Mouse (Mus musculus) heart, postnatal 0 days (tissue): ENCODE data around the gene Fut8. TPM values are rescaled to one million over a fixed set of nuclear protein-coding genes. Genes with fewer than 3 reads are reported as not detected.

Experiments used
- ATAC-seq: fragments of 200-750 bp; cut with Nextera tagmentation; 2 replicates; pipeline ENCODE4 v1.8.0; 2017; ENCODE audit warnings: low read depth, moderate number of reproducible peaks, moderate library complexity; ENCODE audit not compliant: insufficient read depth
- DNase-seq: peaks from one replicate; pipeline ENCODE4 v3.0.0-alpha.2; 2016; ENCODE audit warnings: low spot score
- H3K27ac ChIP-seq: fragments of 300-500 bp; sonication (generic); 2 replicates; pipeline ENCODE4 v1.5.1; 2014; ENCODE audit warnings: low read depth, mild to moderate bottlenecking
- H3K27me3 ChIP-seq: fragments of 300-500 bp; sonication (generic); 2 replicates; pipeline ENCODE4 v1.6.1; 2014; ENCODE audit warnings: low read length, mixed read lengths; ENCODE audit not compliant: control insufficient read depth, insufficient read depth
- H3K36me3 ChIP-seq: fragments of 300-500 bp; sonication (generic); replicated peaks from 2 replicates; pipeline ENCODE4 v1.6.1; 2014; ENCODE audit warnings: low read length, mixed read lengths; ENCODE audit not compliant: control insufficient read depth, insufficient read depth
- H3K4me1 ChIP-seq: fragments of 300-500 bp; sonication (generic); 2 replicates; pipeline ENCODE4 v1.6.1; 2014; ENCODE audit warnings: antibody characterized with exemption; ENCODE audit not compliant: control insufficient read depth, insufficient read depth
- H3K4me2 ChIP-seq: fragments of 300-500 bp; sonication (generic); 2 replicates; pipeline ENCODE4 v1.6.1; 2014; ENCODE audit warnings: low read depth, mild to moderate bottlenecking, low read length, moderate library complexity
- H3K4me3 ChIP-seq: fragments of 300-500 bp; sonication (generic); 2 replicates; pipeline ENCODE4 v1.5.1; 2014; ENCODE audit warnings: low read depth, low read length
- H3K9ac ChIP-seq: fragments of 300-500 bp; sonication (generic); replicated peaks from 2 replicates; pipeline ENCODE4 v1.6.1; 2014; ENCODE audit warnings: low read depth, low read length, mixed read lengths
- H3K9me3 ChIP-seq: fragments of 300-500 bp; sonication (generic); replicated peaks from 2 replicates; pipeline ENCODE4 v1.6.1; 2016; ENCODE audit warnings: low read length; ENCODE audit not compliant: control insufficient read depth
- CTCF ChIP-seq: IDR thresholded peaks from 2 replicates; pipeline ENCODE4 v1.5.1; 2016; ENCODE audit warnings: antibody characterized with exemption, control low read depth, low read depth
- EP300 ChIP-seq: IDR thresholded peaks from 2 replicates; pipeline ENCODE4 v1.6.1; 2016; ENCODE audit warnings: antibody characterized with exemption, low read depth
- WGBS: fragments of 180-500 bp; shearing (Covaris S2); extraction: QIAGEN DNeasy Blood & Tissue Kit; methylation state at CpG from one replicate; pipeline ENCODE4 v1.1.7; 2014; 5-methylcytosine and 5-hydroxymethylcytosine counted together
- polyA plus RNA-seq: library from polyadenylated mRNA; unstranded; fragments of >200 nt; fragmentation: Nextera tagmentation; extraction: Ambion mirVana; gene quantifications from 2 replicates; pipeline ENCODE4 v1.2.1, GENCODE M21; 2015
- total RNA-seq: library from RNA; depleted of rRNA; stranded (reverse); fragments of >200 nt; gene quantifications from 2 replicates; pipeline ENCODE4 v1.2.3, GENCODE M21; 2014; ENCODE audit warnings: low replicate concordance

Fut8 gene
- total and polyA plus RNA-seq, 2 experiments from 2014 or later: 11.1 to 20.2 TPM

- Histone ChIP-seq H3K9ac (no peak overlapping the region), H3K4me2 (no peak overlapping the region), H3K36me3 (no peaks in the 10 kb centered on the region), H3K27me3 (no peaks in the 10 kb centered on the region), H3K9me3 (no peaks in the 10 kb centered on the region), H3K4me3 (no peak overlapping the region), H3K27ac (peak overlapping the region; percentile 7; the same call in 1 of the 2 replicates), H3K4me1 (0 out of 2 replicates have a peak, but pooled peaks cover 4% of the 10 kb centered on the region)
- 76% methylated on average over 2 of the region's 2 CpGs for WGBS
- TF ChIP-seq CTCF (no peak), EP300 (no peak)
- no peak for DNase-seq
- ATAC-seq: no peak
These were observed 212.9 kb downstream of the Fut8 start for GRCm38 (mm10) chr12:77450816-77451215.

GRCm38 (mm10) chr12:77466178-77466577, 228.3 kb downstream of the Fut8 start:
- DNase-seq (no peak), ATAC-seq (no peak)
- Histone ChIP-seq H3K9me3 (no peaks in the 10 kb centered on the region), H3K36me3 (no peaks in the 10 kb centered on the region), H3K9ac (no peak overlapping the region), H3K4me2 (no peak overlapping the region), H3K4me3 (no peak overlapping the region), H3K27ac (no peak overlapping the region), H3K4me1 (no peaks in the 10 kb centered on the region), H3K27me3 (no peaks in the 10 kb centered on the region)
- WGBS: 87% methylated on average over 1 of the region's 1 CpGs
- TF ChIP-seq CTCF (no peak), EP300 (no peak)

GRCm38 (mm10) chr12:77479931-77480330, 242.0 kb downstream of the Fut8 start:
- peaks cover 9% of the 10 kb centered on the region; the same call in 1 of the 2 replicates for H3K27me3 ChIP-seq
- 69% methylated on average over 2 of the region's 2 CpGs for WGBS
- ATAC-seq: no peak

DNA sequence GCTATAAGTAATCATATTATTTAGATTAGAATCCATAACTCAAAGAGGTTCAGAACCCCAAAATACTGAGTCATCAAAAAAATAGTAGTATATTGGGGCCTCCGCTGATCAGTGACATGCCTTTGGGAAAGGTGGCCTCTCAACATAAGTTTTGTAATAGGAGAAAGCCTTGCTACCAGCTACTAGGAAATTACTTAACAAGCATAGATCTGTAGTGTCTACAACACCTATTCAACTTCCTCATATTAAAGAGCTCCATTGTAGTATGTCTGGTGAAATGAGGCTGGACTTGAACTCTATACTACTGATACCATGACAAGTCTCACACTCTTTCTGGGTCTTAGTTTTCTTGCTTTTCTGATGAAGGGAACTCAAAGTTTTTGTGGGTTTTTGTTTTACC, 243.2 kb downstream of the Fut8 start:
- Histone ChIP-seq H3K4me2 (no peak overlapping the region), H3K9me3 (no peaks in the 10 kb centered on the region), H3K4me3 (no peak overlapping the region), H3K27ac (no peak overlapping the region), H3K9ac (no peak overlapping the region), H3K36me3 (no peaks in the 10 kb centered on the region), H3K4me1 (0 out of 2 replicates have a peak, but pooled peaks cover 10% of the 10 kb centered on the region), H3K27me3 (peaks cover 17% of the 10 kb centered on the region; the same call in 1 of the 2 replicates)
- TF ChIP-seq CTCF (no peak), EP300 (no peak)
- 95% methylated on average over 1 of the region's 1 CpGs for WGBS
- DNase-seq (no peak), ATAC-seq (no peak)

More at GRCm38 (mm10) chr12:77479931-77480330, 242.0 kb downstream of the Fut8 start:
- TF ChIP-seq CTCF: no peak
- TF ChIP-seq EP300: no peak
- Histone ChIP-seq H3K9me3 (no peaks in the 10 kb centered on the region), H3K4me1 (0 out of 2 replicates have a peak, but pooled peaks cover 10% of the 10 kb centered on the region), H3K4me2 (no peak overlapping the region), H3K9ac (no peak overlapping the region), H3K36me3 (0 out of 2 replicates have a peak, but pooled peaks cover 6% of the 10 kb centered on the region), H3K27ac (no peak overlapping the region), H3K4me3 (no peak overlapping the region)
- no peak for DNase-seq

DNA sequence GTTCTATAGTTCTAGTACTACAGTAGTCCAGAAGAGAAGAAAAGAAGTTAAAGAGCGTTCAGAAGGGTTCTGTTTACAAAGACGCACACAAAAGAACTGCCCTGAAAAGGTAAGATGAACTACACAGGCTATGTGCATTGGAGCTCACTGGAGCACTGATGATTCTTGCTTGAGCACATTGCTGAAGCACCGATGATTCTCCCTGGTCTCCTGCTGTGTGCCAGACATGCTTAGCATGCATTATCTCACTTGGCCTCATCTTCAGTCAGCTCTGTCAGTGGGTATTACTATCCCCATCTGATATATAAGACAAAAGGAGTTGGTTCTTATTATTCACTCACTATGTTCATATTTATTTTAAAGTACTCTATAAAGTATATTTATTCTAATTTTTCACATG, 243.9 kb downstream of the Fut8 start:
- no peak for DNase-seq
- 90% methylated on average over 3 of the region's 3 CpGs for WGBS
- no peak for TF ChIP-seq CTCF
- no peak for TF ChIP-seq EP300
- Histone ChIP-seq H3K27me3 (peaks cover 21% of the 10 kb centered on the region), H3K4me3 (no peak overlapping the region), H3K27ac (no peak overlapping the region), H3K9me3 (no peaks in the 10 kb centered on the region), H3K4me1 (0 out of 2 replicates have a peak, but pooled peaks cover 10% of the 10 kb centered on the region), H3K9ac (no peak overlapping the region), H3K36me3 (no peaks in the 10 kb centered on the region), H3K4me2 (no peak overlapping the region)
- ATAC-seq: no peak
